Mouse (Mus musculus): Measurements from ENCODE around the gene Gsdmc4. TPM values are rescaled to one million over a fixed set of nuclear protein-coding genes. Genes with fewer than 3 reads are reported as not detected.
"Not testable (repeated sequence)": the region's sequence is repeated elsewhere in the genome, so short reads cannot be mapped to it uniquely, and the experiment has no call there.

Gene Gsdmc4
- polyA plus RNA-seq, 1 experiment from 2014 or later = not detected

DNA sequence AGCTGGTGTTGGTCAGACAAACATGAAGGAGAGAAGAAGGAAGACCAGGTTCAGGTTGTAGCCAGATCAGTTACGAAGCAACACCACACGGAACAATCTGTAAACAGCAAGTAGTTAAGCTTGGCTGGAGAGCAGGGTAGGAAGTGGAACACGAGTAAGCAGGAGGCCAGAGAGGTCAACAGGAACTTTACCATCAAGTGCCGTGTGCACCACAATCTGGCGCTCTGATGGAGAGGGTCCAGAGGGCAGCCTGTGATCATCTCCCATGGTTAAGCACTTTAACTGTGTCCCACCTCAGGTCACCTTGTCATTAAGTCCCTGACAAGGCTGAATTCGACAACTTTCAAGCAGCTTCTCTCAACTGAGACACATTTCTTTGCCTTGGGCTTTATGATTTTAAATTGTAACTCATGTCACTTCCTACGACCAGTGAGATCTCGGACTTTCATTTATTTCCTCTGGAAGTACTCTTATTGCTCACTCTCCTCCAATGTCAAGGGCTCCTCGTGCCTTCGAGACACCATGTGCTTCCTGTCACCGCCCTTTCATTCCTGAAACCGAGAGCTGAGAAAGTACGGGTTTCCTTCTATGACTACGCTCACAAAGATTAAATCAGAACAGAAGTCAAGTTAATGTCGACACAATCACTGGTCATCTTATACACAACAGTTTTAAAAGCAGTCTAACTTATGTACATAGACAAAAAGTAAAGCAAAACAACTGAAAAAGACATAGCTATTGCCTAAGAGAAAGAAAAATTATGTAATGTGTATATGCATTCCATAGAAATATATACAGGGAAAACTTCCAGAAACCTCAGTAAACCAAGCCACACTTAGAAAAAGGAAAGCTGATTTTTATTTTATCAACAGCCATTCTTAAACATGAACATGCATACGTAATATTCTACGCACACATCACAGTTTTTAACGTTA, 18.3 kb upstream of the Gsdmc4 start:
- H3K27ac ChIP-seq (replicated peaks in 1 of 2; ENCODE audit: control insufficient read depth in 1 of 2, insufficient read depth in 1 of 2, low read depth in 2 of 2, low read length in 2 of 2) = no peak overlapping the region
- no peak for ATAC-seq (ENCODE audit: insufficient number of reproducible peaks, insufficient read depth, low FRiP score, low read depth)

DNA sequence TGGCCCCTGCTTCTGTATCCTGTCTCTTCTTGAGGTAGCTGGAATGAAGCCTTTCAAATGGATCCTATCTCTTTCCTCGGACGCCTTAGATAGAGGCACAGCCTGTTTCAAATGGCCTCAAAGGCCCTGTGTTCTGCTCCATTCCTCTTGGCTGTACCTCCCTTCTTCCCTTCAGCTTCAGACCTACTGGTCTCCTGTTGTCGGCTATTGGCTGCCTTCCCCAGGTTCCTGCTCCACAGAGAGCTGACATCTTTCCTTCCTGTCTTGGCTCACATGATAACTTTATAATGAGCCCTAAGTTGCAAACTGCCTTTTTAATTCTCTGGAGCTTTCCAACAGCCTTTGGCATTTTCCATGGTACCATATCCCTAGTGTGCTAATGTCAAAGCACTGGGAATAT, 14.1 kb upstream of the Gsdmc4 start:
- no peaks in the 10 kb centered on the region for H3K9me3 ChIP-seq (ENCODE audit: control insufficient read depth, low read length)
- H3K9ac ChIP-seq (ENCODE audit: low read length) = no peak overlapping the region
- H3K4me2 ChIP-seq (ENCODE audit: low read length) = no peak overlapping the region
- no peak overlapping the region for H3K4me3 ChIP-seq (ENCODE audit: control insufficient read depth in 1 of 2, insufficient read depth in 1 of 2, low read depth in 1 of 2, low read length in 2 of 2)
- peaks cover 28% of the 10 kb centered on the region for H3K36me3 ChIP-seq (ENCODE audit: control insufficient read depth, insufficient read depth, low read length)
- no peak overlapping the region for H3K27ac ChIP-seq (replicated peaks in 1 of 2; ENCODE audit: control insufficient read depth in 1 of 2, insufficient read depth in 1 of 2, low read depth in 2 of 2, low read length in 2 of 2)
- H3K27me3 ChIP-seq (ENCODE audit: control insufficient read depth, insufficient read depth, low read length) = no peaks in the 10 kb centered on the region
- no peaks in the 10 kb centered on the region for H3K4me1 ChIP-seq (ENCODE audit: control insufficient read depth in 2 of 2, insufficient read depth in 2 of 2, low read length in 2 of 2)
- no peak for ATAC-seq (ENCODE audit: insufficient number of reproducible peaks, insufficient read depth, low FRiP score, low read depth)
- WGBS = 69% methylated on average over 3 of the region's 3 CpGs

More for the DNA sequence above, 18.3 kb upstream of the Gsdmc4 start:
- WGBS = 80% methylated on average over 18 of the region's 18 CpGs
- H3K36me3 ChIP-seq (ENCODE audit: control insufficient read depth, insufficient read depth, low read length) = peaks cover 45% of the 10 kb centered on the region
- H3K4me3 ChIP-seq (ENCODE audit: control insufficient read depth in 1 of 2, insufficient read depth in 1 of 2, low read depth in 1 of 2, low read length in 2 of 2) = no peak overlapping the region
- no peaks in the 10 kb centered on the region for H3K4me1 ChIP-seq (ENCODE audit: control insufficient read depth in 2 of 2, insufficient read depth in 2 of 2, low read length in 2 of 2)
- no peaks in the 10 kb centered on the region for H3K27me3 ChIP-seq (ENCODE audit: control insufficient read depth, insufficient read depth, low read length)
- no peak overlapping the region for H3K4me2 ChIP-seq (ENCODE audit: low read length)
- no peaks in the 10 kb centered on the region for H3K9me3 ChIP-seq (ENCODE audit: control insufficient read depth, low read length)
- no peak overlapping the region for H3K9ac ChIP-seq (ENCODE audit: low read length)

DNA sequence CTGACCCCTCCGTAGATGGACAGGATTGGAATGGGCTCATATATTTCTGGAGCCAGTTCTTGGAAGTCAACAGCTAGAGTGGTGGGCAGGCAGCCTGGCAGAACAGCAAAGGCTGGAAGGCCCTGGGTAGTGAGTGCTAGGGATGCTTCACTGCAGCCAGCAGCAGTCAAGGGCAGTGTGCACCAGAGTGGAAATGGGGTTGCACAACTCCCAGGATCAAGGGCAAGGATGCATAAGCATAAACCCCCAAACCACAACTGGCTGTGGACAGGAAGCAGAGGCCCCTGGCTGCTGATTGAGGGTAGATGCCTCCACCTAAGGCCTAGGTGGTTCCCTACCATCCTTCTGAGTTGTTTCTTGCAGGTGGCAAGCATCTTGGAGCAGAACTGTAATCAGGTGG, 12.4 kb upstream of the Gsdmc4 start:
- Histone ChIP-seq H3K27me3 (ENCODE audit: control insufficient read depth, insufficient read depth, low read length) (no peaks in the 10 kb centered on the region), H3K27ac (replicated peaks in 1 of 2; ENCODE audit: control insufficient read depth in 1 of 2, insufficient read depth in 1 of 2, low read depth in 2 of 2, low read length in 2 of 2) (no peak overlapping the region), H3K4me2 (ENCODE audit: low read length) (no peak overlapping the region), H3K36me3 (ENCODE audit: control insufficient read depth, insufficient read depth, low read length) (peaks cover 12% of the 10 kb centered on the region), H3K9ac (ENCODE audit: low read length) (no peak overlapping the region), H3K4me1 (ENCODE audit: control insufficient read depth in 2 of 2, insufficient read depth in 2 of 2, low read length in 2 of 2) (no peaks in the 10 kb centered on the region), H3K9me3 (ENCODE audit: control insufficient read depth, low read length) (no peaks in the 10 kb centered on the region), H3K4me3 (ENCODE audit: control insufficient read depth in 1 of 2, insufficient read depth in 1 of 2, low read depth in 1 of 2, low read length in 2 of 2) (no peak overlapping the region)
- 84% methylated on average over 1 of the region's 1 CpGs for WGBS
- ATAC-seq (ENCODE audit: insufficient number of reproducible peaks, insufficient read depth, low FRiP score, low read depth) = no peak; the same call in 1 of the 2 replicates

DNA sequence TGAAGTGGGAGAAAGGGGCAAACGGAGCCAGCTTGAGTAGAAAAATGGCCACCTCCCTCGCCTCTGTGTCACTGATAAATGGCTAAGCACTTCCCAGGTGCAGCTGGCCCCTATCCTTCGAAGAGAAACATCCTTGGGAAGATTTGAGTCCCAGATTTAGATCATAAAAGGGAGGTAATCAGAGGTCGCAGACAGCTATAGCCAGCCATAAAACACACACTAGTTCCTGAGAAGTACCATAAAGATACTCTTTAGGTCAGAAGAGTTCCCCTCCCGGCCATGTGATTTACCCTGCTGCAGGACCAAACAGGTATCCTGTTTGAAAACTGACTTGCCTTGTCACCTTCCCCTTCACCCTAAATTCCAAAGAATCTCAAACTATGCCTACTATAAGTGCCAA, 9.5 kb upstream of the Gsdmc4 start:
- H3K4me1 ChIP-seq (ENCODE audit: control insufficient read depth in 2 of 2, insufficient read depth in 2 of 2, low read length in 2 of 2); H3K36me3 ChIP-seq (ENCODE audit: control insufficient read depth, insufficient read depth, low read length); H3K27ac ChIP-seq (replicated peaks in 1 of 2; ENCODE audit: control insufficient read depth in 1 of 2, insufficient read depth in 1 of 2, low read depth in 2 of 2, low read length in 2 of 2); ATAC-seq (ENCODE audit: insufficient number of reproducible peaks, insufficient read depth, low FRiP score, low read depth); H3K4me3 ChIP-seq (ENCODE audit: control insufficient read depth in 1 of 2, insufficient read depth in 1 of 2, low read depth in 1 of 2, low read length in 2 of 2); H3K4me2 ChIP-seq (ENCODE audit: low read length); H3K27me3 ChIP-seq (ENCODE audit: control insufficient read depth, insufficient read depth, low read length); H3K9ac ChIP-seq (ENCODE audit: low read length); H3K9me3 ChIP-seq (ENCODE audit: control insufficient read depth, low read length): not testable (repeated sequence)
- WGBS = 69% methylated on average over 2 of the region's 5 CpGs

DNA sequence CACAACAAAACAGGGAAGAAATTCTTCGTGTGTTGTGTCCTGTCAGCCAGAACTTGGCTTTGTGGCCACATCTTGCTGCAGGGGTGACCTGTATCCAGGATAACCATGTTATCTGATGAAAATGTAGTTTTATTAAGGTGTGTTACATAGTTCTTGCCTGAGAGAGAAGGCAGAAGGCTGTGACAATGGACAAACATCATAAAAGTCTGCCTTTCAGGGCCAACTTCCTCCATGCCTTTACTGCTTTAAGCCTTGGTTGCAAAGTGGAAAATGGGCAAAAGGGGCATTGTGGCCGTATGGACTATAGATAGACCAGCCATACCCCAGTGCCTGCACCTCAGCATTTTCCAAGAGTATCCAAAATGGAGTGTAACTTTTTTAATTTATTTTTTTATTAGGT, 7.6 kb upstream of the Gsdmc4 start:
- not testable (repeated sequence) for H3K27ac ChIP-seq (replicated peaks in 1 of 2; ENCODE audit: control insufficient read depth in 1 of 2, insufficient read depth in 1 of 2, low read depth in 2 of 2, low read length in 2 of 2); H3K9ac ChIP-seq (ENCODE audit: low read length); H3K27me3 ChIP-seq (ENCODE audit: control insufficient read depth, insufficient read depth, low read length); H3K36me3 ChIP-seq (ENCODE audit: control insufficient read depth, insufficient read depth, low read length); H3K9me3 ChIP-seq (ENCODE audit: control insufficient read depth, low read length); ATAC-seq (ENCODE audit: insufficient number of reproducible peaks, insufficient read depth, low FRiP score, low read depth); H3K4me3 ChIP-seq (ENCODE audit: control insufficient read depth in 1 of 2, insufficient read depth in 1 of 2, low read depth in 1 of 2, low read length in 2 of 2); H3K4me1 ChIP-seq (ENCODE audit: control insufficient read depth in 2 of 2, insufficient read depth in 2 of 2, low read length in 2 of 2); H3K4me2 ChIP-seq (ENCODE audit: low read length)
- 66% methylated on average over 1 of the region's 2 CpGs for WGBS

DNA sequence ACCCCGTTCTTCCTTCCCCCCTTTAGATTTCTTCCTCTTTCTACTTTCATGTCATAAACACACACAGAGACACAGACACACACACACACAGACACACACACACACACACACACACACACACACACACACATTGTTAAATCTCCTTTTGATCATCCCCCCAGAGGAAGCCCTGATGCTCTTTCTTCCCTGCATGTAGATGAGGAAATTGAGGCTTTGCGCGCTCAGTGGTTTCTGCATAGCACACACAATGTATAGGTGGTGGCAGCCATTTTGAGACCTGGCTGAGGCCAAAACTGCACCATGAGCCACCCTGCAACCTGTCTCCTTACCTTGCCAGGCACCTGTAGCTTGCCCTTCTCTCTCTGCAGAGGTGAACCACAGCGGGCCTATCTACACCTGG, 4.5 kb upstream of the Gsdmc4 start:
- H3K9ac ChIP-seq (ENCODE audit: low read length); H3K9me3 ChIP-seq (ENCODE audit: control insufficient read depth, low read length); H3K27ac ChIP-seq (replicated peaks in 1 of 2; ENCODE audit: control insufficient read depth in 1 of 2, insufficient read depth in 1 of 2, low read depth in 2 of 2, low read length in 2 of 2); ATAC-seq (ENCODE audit: insufficient number of reproducible peaks, insufficient read depth, low FRiP score, low read depth); H3K27me3 ChIP-seq (ENCODE audit: control insufficient read depth, insufficient read depth, low read length); H3K36me3 ChIP-seq (ENCODE audit: control insufficient read depth, insufficient read depth, low read length); H3K4me2 ChIP-seq (ENCODE audit: low read length); H3K4me1 ChIP-seq (ENCODE audit: control insufficient read depth in 2 of 2, insufficient read depth in 2 of 2, low read length in 2 of 2); H3K4me3 ChIP-seq (ENCODE audit: control insufficient read depth in 1 of 2, insufficient read depth in 1 of 2, low read depth in 1 of 2, low read length in 2 of 2): not testable (repeated sequence)
- 88% methylated on average over 3 of the region's 4 CpGs for WGBS

DNA sequence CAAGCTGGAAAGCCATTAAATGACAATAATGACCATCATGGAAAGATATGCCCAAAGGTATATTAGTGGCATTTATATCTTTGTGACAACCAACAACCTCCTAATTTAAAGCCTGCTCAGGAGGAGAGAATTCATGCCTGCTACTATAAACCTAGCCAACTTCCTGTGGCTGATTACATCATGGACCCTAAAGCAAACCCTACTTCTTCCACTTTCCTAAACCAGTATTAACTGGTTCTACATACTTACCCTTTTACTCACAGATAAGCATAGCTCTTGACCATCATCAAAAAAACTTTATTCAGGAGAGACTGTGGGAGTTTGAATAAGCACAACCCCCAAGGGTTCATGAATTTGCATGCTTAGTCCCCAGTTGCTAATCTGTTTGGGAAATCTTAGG, 2.2 kb downstream of the Gsdmc4 start:
- H3K4me1 ChIP-seq (ENCODE audit: control insufficient read depth in 2 of 2, insufficient read depth in 2 of 2, low read length in 2 of 2); H3K27me3 ChIP-seq (ENCODE audit: control insufficient read depth, insufficient read depth, low read length); H3K27ac ChIP-seq (replicated peaks in 1 of 2; ENCODE audit: control insufficient read depth in 1 of 2, insufficient read depth in 1 of 2, low read depth in 2 of 2, low read length in 2 of 2): not testable (repeated sequence)

More for the DNA sequence above, 2.2 kb downstream of the Gsdmc4 start:
- not testable (repeated sequence) for H3K36me3 ChIP-seq (ENCODE audit: control insufficient read depth, insufficient read depth, low read length); H3K9ac ChIP-seq (ENCODE audit: low read length); ATAC-seq (ENCODE audit: insufficient number of reproducible peaks, insufficient read depth, low FRiP score, low read depth); H3K4me3 ChIP-seq (ENCODE audit: control insufficient read depth in 1 of 2, insufficient read depth in 1 of 2, low read depth in 1 of 2, low read length in 2 of 2); H3K9me3 ChIP-seq (ENCODE audit: control insufficient read depth, low read length); H3K4me2 ChIP-seq (ENCODE audit: low read length)
